Mouse (Mus musculus): ENCODE measurements around the gene Gm5868. TPM values are rescaled to one million over a fixed set of nuclear protein-coding genes. Genes with fewer than 3 reads are reported as not detected.

Gene Gm5868
- polyA plus RNA-seq, 1 experiment from 2014 or later, result 0.42 TPM

GRCm38 (mm10) chr5:72556245-72556644 is 31.1 kb downstream of the Gm5868 start:
- H3K4me2 ChIP-seq (ENCODE audit: low read depth, low read length), result no peak overlapping the region
- H3K9me3 ChIP-seq (ENCODE audit: control insufficient read depth, low read length), result no peaks in the 10 kb centered on the region
- H3K36me3 ChIP-seq (ENCODE audit: control insufficient read depth, insufficient read depth, low read length), result 0 out of 2 replicates have a peak, but pooled peaks cover 3% of the 10 kb centered on the region
- no peak overlapping the region for H3K9ac ChIP-seq (ENCODE audit: low read depth, low read length)
- H3K27ac ChIP-seq (ENCODE audit: low read length), result no peak overlapping the region
- peaks cover 5% of the 10 kb centered on the region for H3K4me1 ChIP-seq (ENCODE audit: control insufficient read depth, insufficient read depth, low read length)
- H3K27me3 ChIP-seq (replicated peaks; ENCODE audit: control insufficient read depth, insufficient read depth, low read length), result no peaks in the 10 kb centered on the region
- no peak for ATAC-seq
- no peak overlapping the region for H3K4me3 ChIP-seq (ENCODE audit: low read length)
- 86% methylated on average over 3 of the region's 3 CpGs for WGBS

GRCm38 (mm10) chr5:72551209-72551608 is 36.1 kb downstream of the Gm5868 start:
- WGBS, result 87% methylated on average over 3 of the region's 3 CpGs
- no peak overlapping the region for H3K4me3 ChIP-seq (ENCODE audit: low read length)
- no peak for ATAC-seq

More at GRCm38 (mm10) chr5:72551209-72551608, 36.1 kb downstream of the Gm5868 start:
- no peak overlapping the region for H3K27ac ChIP-seq (ENCODE audit: low read length)
- H3K4me1 ChIP-seq (ENCODE audit: control insufficient read depth, insufficient read depth, low read length), result no peaks in the 10 kb centered on the region
- H3K36me3 ChIP-seq (ENCODE audit: control insufficient read depth, insufficient read depth, low read length), result peaks cover 6% of the 10 kb centered on the region; the same call in 1 of the 2 replicates
- no peak overlapping the region for H3K9ac ChIP-seq (ENCODE audit: low read depth, low read length)
- H3K27me3 ChIP-seq (replicated peaks; ENCODE audit: control insufficient read depth, insufficient read depth, low read length), result no peaks in the 10 kb centered on the region
- H3K4me2 ChIP-seq (ENCODE audit: low read depth, low read length), result no peak overlapping the region
- H3K9me3 ChIP-seq (ENCODE audit: control insufficient read depth, low read length), result no peaks in the 10 kb centered on the region

Other genes with a start within 250 kb of the Gm5868 start
- 0.22 and 0.32 TPM in 2 replicates for gene Corin, start 83.1 kb downstream of the Gm5868 start, polyA plus RNA-seq (2015; fragmentation: Nextera tagmentation; extraction: Ambion mirVana)
- 9.6 and 11.3 TPM in 2 replicates for gene Nfxl1, start 27.9 kb downstream of the Gm5868 start, polyA plus RNA-seq (2015; fragmentation: Nextera tagmentation; extraction: Ambion mirVana)
- gene Zar1, start 6.3 kb downstream of the Gm5868 start, polyA plus RNA-seq (2015; fragmentation: Nextera tagmentation; extraction: Ambion mirVana), result 0.09 TPM in 1 of 2 replicates, not detected in the other
- not detected in 2 replicates for gene Cnga1, start 56.7 kb upstream of the Gm5868 start, polyA plus RNA-seq (2015; fragmentation: Nextera tagmentation; extraction: Ambion mirVana)
- gene Nipal1, start 60.2 kb upstream of the Gm5868 start, polyA plus RNA-seq (2015; fragmentation: Nextera tagmentation; extraction: Ambion mirVana), result 34.5 and 37.7 TPM in 2 replicates
- gene Txk, start 165.2 kb upstream of the Gm5868 start, polyA plus RNA-seq (2015; fragmentation: Nextera tagmentation; extraction: Ambion mirVana), result 0.48 and 0.54 TPM in 2 replicates

Measured in intestine, embryonic 16.5 days (tissue).